Mouse (Mus musculus): ENCODE measurements around the gene Rpl11.

DNA sequence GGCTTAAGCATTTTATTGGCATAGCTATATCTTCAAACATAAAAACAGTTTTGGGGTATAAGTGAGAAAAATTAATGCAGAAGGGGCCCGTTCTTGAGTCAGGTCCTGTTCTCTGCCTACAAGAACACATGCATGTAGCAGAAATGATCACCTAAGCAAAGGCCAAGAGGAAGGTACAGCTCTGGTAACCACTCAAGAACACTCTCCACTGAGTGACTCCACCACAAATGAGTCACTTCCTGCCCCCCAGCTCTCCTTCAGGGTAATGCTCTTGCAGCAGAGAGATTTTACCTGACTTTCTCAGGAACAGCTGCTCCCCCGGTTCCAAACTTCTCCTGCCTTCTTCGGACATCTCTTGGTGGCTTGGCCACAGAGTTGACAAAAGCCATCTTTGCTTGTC lies 46.4 kb downstream of the Rpl11 start:
- no peak for TF ChIP-seq CTCF (conservative IDR thresholded peaks at IDR 0.05; ENCODE audit: insufficient read depth, insufficient read length, low read depth, low read length)
- no peak for TF ChIP-seq POLR2A (IDR thresholded peaks at IDR 0.05; ENCODE audit: low read depth, low read length)
